Mouse (Mus musculus): Measurements from ENCODE around the gene March8.

DNA sequence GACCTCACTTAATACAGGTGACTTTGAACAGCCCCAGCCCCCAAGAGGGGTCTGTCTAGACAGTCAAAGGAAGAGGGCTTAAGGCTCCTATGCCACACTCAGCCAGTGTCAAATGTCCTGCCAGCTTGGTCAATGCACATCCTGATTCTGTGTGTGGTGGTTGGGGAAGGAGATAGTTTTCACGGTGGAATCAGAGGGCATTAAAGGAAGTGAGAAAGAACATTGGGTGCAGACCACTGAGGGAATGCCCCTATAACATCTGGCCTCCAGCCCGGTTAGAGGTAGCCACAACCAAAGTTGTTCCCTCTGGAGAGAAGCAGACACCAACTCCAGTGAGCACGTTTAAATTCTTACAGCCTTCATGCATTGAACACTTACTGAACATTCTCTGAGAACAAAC is 89.7 kb downstream of the March8 start:
- TF ChIP-seq POLR2A (IDR thresholded peaks at IDR 0.05; ENCODE audit: borderline replicate concordance, extremely low read depth, insufficient read depth, insufficient read length, poor library complexity, severe bottlenecking) (no peak), CTCF (IDR thresholded peaks at IDR 0.05; ENCODE audit: borderline replicate concordance, extremely low read depth, insufficient read depth, insufficient read length) (no peak)

All from brain, embryonic 14.5 days (tissue).